Mouse (Mus musculus) liver, adult 2 months (tissue): ENCODE measurements at regions not wholly inside any gene's neighbourhood (a gene's known extent, or its start where the extent isn't known, plus 50 kb on each side); places are given as distances from the start of the nearest gene placed in this dataset.

ENCODE experiments used
- CTCF ChIP-seq: fragments of 200-500 bp; IDR thresholded peaks from 2 replicates; pipeline ENCODE4 v1.5.1; 2011; ENCODE audit warnings: low read depth, low read length, control low read depth
- POLR2A ChIP-seq: fragments of 200-500 bp; IDR thresholded peaks from 2 replicates; pipeline ENCODE4 v1.6.1; 2011; ENCODE audit warnings: low read length, control low read depth; ENCODE audit not compliant: insufficient read depth; ENCODE audit errors: extremely low read depth

DNA sequence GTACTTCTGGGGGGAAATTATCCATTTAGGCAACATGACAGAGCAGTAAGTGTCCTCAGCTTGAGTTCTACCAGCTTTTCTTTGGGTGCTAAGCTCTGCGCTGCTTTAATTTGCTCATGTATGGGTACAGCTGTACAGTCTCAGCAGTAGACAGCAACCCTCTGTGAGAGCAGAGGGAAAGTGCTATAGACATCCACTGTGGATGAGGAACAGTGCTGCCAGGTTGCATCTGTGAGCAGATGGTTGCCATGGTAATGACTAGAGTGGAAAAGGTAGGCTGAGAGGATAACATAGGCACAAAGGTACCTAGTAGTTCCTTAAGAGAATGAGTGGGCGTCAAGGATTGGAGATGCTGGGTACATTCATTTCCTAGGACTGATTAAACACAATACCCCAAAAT, 180.5 kb upstream of the Mbnl1 start:
- TF ChIP-seq CTCF (no peak), POLR2A (no peak)
